Mouse (Mus musculus): ENCODE results near the gene Tmem201. TPM values are rescaled to one million over a fixed set of nuclear protein-coding genes. Genes with fewer than 3 reads are reported as not detected.

Tmem201 gene
- polyA plus RNA-seq, 1 experiment, result 19.7 TPM

GRCm38 (mm10) chr4:149696189-149696971 lies 41.5 kb downstream of the Tmem201 start:
- Histone ChIP-seq H3K4me1 (ENCODE audit: control insufficient read depth, insufficient read depth, insufficient read length, low read length) (peaks cover 9% of the 10 kb centered on the region), H3K27me3 (ENCODE audit: control insufficient read depth, insufficient read depth, low read length) (no peaks in the 10 kb centered on the region), H3K27ac (ENCODE audit: insufficient read depth, low read depth, low read length) (peak overlapping the region; percentile 64), H3K36me3 (ENCODE audit: control insufficient read depth, insufficient read depth, low read length) (no peaks in the 10 kb centered on the region), H3K4me3 (ENCODE audit: low read depth, low read length) (peak overlapping the region; percentile 60)
- 56% methylated on average over 16 of the region's 16 CpGs for WGBS
- TF ChIP-seq CTCF (IDR thresholded peaks at IDR 0.05; ENCODE audit: extremely low read depth, insufficient read length, insufficient replicate concordance, low read depth, low read length) (no peak), POLR2A (IDR thresholded peaks at IDR 0.05; ENCODE audit: low read depth, low read length) (no peak)

GRCm38 (mm10) chr4:149691368-149691767 lies 46.5 kb downstream of the Tmem201 start:
- Histone ChIP-seq H3K36me3 (ENCODE audit: control insufficient read depth, insufficient read depth, low read length) (no peaks in the 10 kb centered on the region), H3K4me3 (ENCODE audit: low read depth, low read length) (no peak overlapping the region), H3K27ac (ENCODE audit: insufficient read depth, low read depth, low read length) (no peak overlapping the region), H3K27me3 (ENCODE audit: control insufficient read depth, insufficient read depth, low read length) (no peaks in the 10 kb centered on the region), H3K4me1 (ENCODE audit: control insufficient read depth, insufficient read depth, insufficient read length, low read length) (peaks cover 4% of the 10 kb centered on the region; the same call in 1 of the 2 replicates)
- WGBS, result 81% methylated on average over 8 of the region's 8 CpGs
- TF ChIP-seq CTCF (IDR thresholded peaks at IDR 0.05; ENCODE audit: extremely low read depth, insufficient read length, insufficient replicate concordance, low read depth, low read length) (no peak), POLR2A (IDR thresholded peaks at IDR 0.05; ENCODE audit: low read depth, low read length) (no peak)

GRCm38 (mm10) chr4:149690828-149691280 lies 47.0 kb downstream of the Tmem201 start:
- WGBS, result 78% methylated on average over 8 of the region's 8 CpGs
- TF ChIP-seq POLR2A (IDR thresholded peaks at IDR 0.05; ENCODE audit: low read depth, low read length), result no peak
- no peak for TF ChIP-seq CTCF (IDR thresholded peaks at IDR 0.05; ENCODE audit: extremely low read depth, insufficient read length, insufficient replicate concordance, low read depth, low read length)
- H3K27me3 ChIP-seq (ENCODE audit: control insufficient read depth, insufficient read depth, low read length), result no peaks in the 10 kb centered on the region
- H3K27ac ChIP-seq (ENCODE audit: insufficient read depth, low read depth, low read length), result no peak overlapping the region
- peaks cover 4% of the 10 kb centered on the region; the same call in 1 of the 2 replicates for H3K4me1 ChIP-seq (ENCODE audit: control insufficient read depth, insufficient read depth, insufficient read length, low read length)
- H3K4me3 ChIP-seq (ENCODE audit: low read depth, low read length), result no peak overlapping the region
- 0 out of 2 replicates have a peak, but pooled peaks cover 2% of the 10 kb centered on the region for H3K36me3 ChIP-seq (ENCODE audit: control insufficient read depth, insufficient read depth, low read length)

GRCm38 (mm10) chr4:149689822-149690700 lies 47.8 kb downstream of the Tmem201 start:
- Histone ChIP-seq H3K4me3 (ENCODE audit: low read depth, low read length) (no peak overlapping the region), H3K4me1 (ENCODE audit: control insufficient read depth, insufficient read depth, insufficient read length, low read length) (peaks cover 4% of the 10 kb centered on the region; the same call in 1 of the 2 replicates), H3K27ac (ENCODE audit: insufficient read depth, low read depth, low read length) (no peak overlapping the region), H3K36me3 (ENCODE audit: control insufficient read depth, insufficient read depth, low read length) (0 out of 2 replicates have a peak, but pooled peaks cover 2% of the 10 kb centered on the region), H3K27me3 (ENCODE audit: control insufficient read depth, insufficient read depth, low read length) (no peaks in the 10 kb centered on the region)
- 70% methylated on average over 12 of the region's 12 CpGs for WGBS
- TF ChIP-seq POLR2A (IDR thresholded peaks at IDR 0.05; ENCODE audit: low read depth, low read length), result no peak
- no peak for TF ChIP-seq CTCF (IDR thresholded peaks at IDR 0.05; ENCODE audit: extremely low read depth, insufficient read length, insufficient replicate concordance, low read depth, low read length)

GRCm38 (mm10) chr4:149688861-149689260 lies 49.0 kb downstream of the Tmem201 start:
- 80% methylated on average over 14 of the region's 14 CpGs for WGBS
- H3K4me1 ChIP-seq (ENCODE audit: control insufficient read depth, insufficient read depth, insufficient read length, low read length), result peaks cover 4% of the 10 kb centered on the region; the same call in 1 of the 2 replicates
- H3K27ac ChIP-seq (ENCODE audit: insufficient read depth, low read depth, low read length), result no peak overlapping the region

GRCm38 (mm10) chr4:149684841-149685623 lies 52.8 kb downstream of the Tmem201 start:
- Histone ChIP-seq H3K4me1 (ENCODE audit: control insufficient read depth, insufficient read depth, insufficient read length, low read length) (peaks cover 3% of the 10 kb centered on the region; the same call in 1 of the 2 replicates), H3K4me3 (ENCODE audit: low read depth, low read length) (no peak overlapping the region), H3K27ac (ENCODE audit: insufficient read depth, low read depth, low read length) (no peak overlapping the region), H3K36me3 (ENCODE audit: control insufficient read depth, insufficient read depth, low read length) (0 out of 2 replicates have a peak, but pooled peaks cover 2% of the 10 kb centered on the region), H3K27me3 (ENCODE audit: control insufficient read depth, insufficient read depth, low read length) (no peaks in the 10 kb centered on the region)
- no peak for TF ChIP-seq POLR2A (IDR thresholded peaks at IDR 0.05; ENCODE audit: low read depth, low read length)
- TF ChIP-seq CTCF (IDR thresholded peaks at IDR 0.05; ENCODE audit: extremely low read depth, insufficient read length, insufficient replicate concordance, low read depth, low read length), result no peak
- WGBS, result 82% methylated on average over 11 of the region's 11 CpGs

More at GRCm38 (mm10) chr4:149688861-149689260, 49.0 kb downstream of the Tmem201 start:
- Histone ChIP-seq H3K27me3 (ENCODE audit: control insufficient read depth, insufficient read depth, low read length) (no peaks in the 10 kb centered on the region), H3K36me3 (ENCODE audit: control insufficient read depth, insufficient read depth, low read length) (0 out of 2 replicates have a peak, but pooled peaks cover 2% of the 10 kb centered on the region), H3K4me3 (ENCODE audit: low read depth, low read length) (no peak overlapping the region)
- TF ChIP-seq POLR2A (IDR thresholded peaks at IDR 0.05; ENCODE audit: low read depth, low read length) (no peak), CTCF (IDR thresholded peaks at IDR 0.05; ENCODE audit: extremely low read depth, insufficient read length, insufficient replicate concordance, low read depth, low read length) (no peak)

Data from small intestine, adult 2 months (tissue).